Mouse (Mus musculus) heart, adult 2 months (tissue): Measurements from ENCODE around the gene Anapc4.

Experiments
- CTCF ChIP-seq: fragments of 200-600 bp; IDR thresholded peaks from 2 replicates; pipeline ENCODE4 v1.8.1; 2022; ENCODE audit warnings: antibody characterized with exemption, mild to moderate bottlenecking, moderate library complexity
- EP300 ChIP-seq: fragments of 200-500 bp; IDR thresholded peaks from 2 replicates; pipeline ENCODE4 v1.6.1; 2011; ENCODE audit warnings: low read depth, low read length, control low read depth; ENCODE audit not compliant: insufficient read depth
- POLR2A ChIP-seq: fragments of 200-500 bp; IDR thresholded peaks from 2 replicates; pipeline ENCODE4 v1.6.1; 2011; ENCODE audit warnings: mild to moderate bottlenecking, low read depth, low read length, control low read depth; ENCODE audit not compliant: insufficient read depth

GRCm38 (mm10) chr5:52807030-52807429 lies 26.8 kb upstream of the Anapc4 start:
- TF ChIP-seq CTCF, result no peak
- no peak for TF ChIP-seq EP300
- no peak for TF ChIP-seq POLR2A
